Mouse (Mus musculus) heart, postnatal 10 days (tissue): ENCODE measurements around the gene Gm42715. TPM values are rescaled to one million over a fixed set of nuclear protein-coding genes. Genes with fewer than 3 reads are reported as not detected.
"Not testable (repeated sequence)": the region's sequence is repeated elsewhere in the genome, so short reads cannot be mapped to it uniquely, and the experiment has no call there.

Experiments used
- DNase-seq, 2 experiments: peaks; one replicate each; pipeline ENCODE4 v3.0.0; 2021
- intact Hi-C: fragments of 180-260 bp; cut with DNase I; formaldehyde crosslinking; loops from one replicate; pipeline ENCODE4 v1.15.1; 2025
- total RNA-seq, 2 experiments: library from RNA; stranded (reverse); gene quantifications; 2 replicates each; pipeline ENCODE4 v1.2.3; 2021

Gm42715 gene
- 10 to 100 TPM; 14.1 to 14.3 TPM for total RNA-seq

GRCm38 (mm10) chr7:127519284-127519683, at the start of gene Gm42715:
Gene Gm42715, plus strand, starts transcription at chr7:127519584.
- DNase-seq, result no peak
- intact Hi-C loops, result no loop called here

GRCm38 (mm10) chr7:127470011-127470715, 49.2 kb upstream of the Gm42715 start:
- intact Hi-C loops, result loop anchor here (2.0 to 5.0 kb wide), 2 partner anchors 21 to 63 kb away; partner anchors contain the start of genes Zfp689 and Zfp764
- no peak for DNase-seq

- intact Hi-C loops, result loop anchor here (2.0 to 5.0 kb wide), 2 partner anchors 22 to 64 kb away; partner anchors contain the start of genes Zfp689 and Zfp764
- peak; percentile 95 for DNase-seq
Observed at GRCm38 (mm10) chr7:127470743-127471645, 48.4 kb upstream of the Gm42715 start.

- DNase-seq, result no peak
- intact Hi-C loops, result loop anchor here (2.0 to 5.0 kb wide), 2 partner anchors 23 to 64 kb away; partner anchors contain the start of genes Zfp689 and Zfp764
Observed at GRCm38 (mm10) chr7:127471646-127472010, 47.8 kb upstream of the Gm42715 start.

- intact Hi-C loops, result loop anchor here (5.0 kb wide), 1 partner anchor 65 kb away; the partner anchor contains the start of gene Zfp764
- peak in 1 of 2 experiments; percentile 35 for DNase-seq
Observed at GRCm38 (mm10) chr7:127472060-127472459, 47.3 kb upstream of the Gm42715 start.

GRCm38 (mm10) chr7:127473705-127474104, 45.7 kb upstream of the Gm42715 start:
- intact Hi-C loops, result loop anchor here (5.0 kb wide), 1 partner anchor 66 kb away; the partner anchor contains the start of gene Zfp764

GRCm38 (mm10) chr7:127474378-127475070, 44.9 kb upstream of the Gm42715 start:
- intact Hi-C loops, result loop anchor here (5.0 kb wide), 1 partner anchor 67 kb away; the partner anchor contains the start of gene Zfp764
- DNase-seq, result no peak

More at GRCm38 (mm10) chr7:127473705-127474104, 45.7 kb upstream of the Gm42715 start:
- no peak for DNase-seq

GRCm38 (mm10) chr7:127475186-127475740, 44.1 kb upstream of the Gm42715 start:
- no peak for DNase-seq
- intact Hi-C loops, result no loop called here

- intact Hi-C loops, result no loop called here
- DNase-seq, result no peak
Observed at GRCm38 (mm10) chr7:127476336-127476735, 43.0 kb upstream of the Gm42715 start.

GRCm38 (mm10) chr7:127476855-127477254, 42.5 kb upstream of the Gm42715 start:
- intact Hi-C loops, result no loop called here
- DNase-seq, result no peak

GRCm38 (mm10) chr7:127477687-127478634, 41.4 kb upstream of the Gm42715 start:
- DNase-seq, result peak; percentile 99
- intact Hi-C loops, result no loop called here

GRCm38 (mm10) chr7:127478635-127479317, 40.6 kb upstream of the Gm42715 start, which contains the start of gene Fbrs:
Gene Fbrs, plus strand, starts transcription at chr7:127479199.
- intact Hi-C loops, result no loop called here
- peak; percentile 99 for DNase-seq

- intact Hi-C loops, result loop anchor here (2.0 kb wide), 1 partner anchor 31 kb away; the partner anchor contains the start of gene Srcap
- peak; percentile 42 for DNase-seq
Observed at GRCm38 (mm10) chr7:127479318-127480225, 39.8 kb upstream of the Gm42715 start.

- DNase-seq, result peak in 1 of 2 experiments; percentile 25
- intact Hi-C loops, result loop anchor here (2.0 kb wide), 1 partner anchor 30 kb away; the partner anchor contains the start of gene Srcap
Observed at GRCm38 (mm10) chr7:127480321-127480720, 39.1 kb upstream of the Gm42715 start.

GRCm38 (mm10) chr7:127485416-127485815, 34.0 kb upstream of the Gm42715 start:
- intact Hi-C loops, result no loop called here
- no peak for DNase-seq

- intact Hi-C loops, DNase-seq: not testable (repeated sequence)
Observed at GRCm38 (mm10) chr7:127488364-127488763, 31.0 kb upstream of the Gm42715 start.

- DNase-seq, result no peak
- intact Hi-C loops, result no loop called here
Observed at GRCm38 (mm10) chr7:127489982-127490381, 29.4 kb upstream of the Gm42715 start.
